Mouse (Mus musculus): Measurements from ENCODE around the gene Arhgap25.

- TF ChIP-seq CTCF (IDR thresholded peaks at IDR 0.05; ENCODE audit: extremely low read depth, insufficient read length, insufficient replicate concordance, low read depth, low read length) (no peak), POLR2A (IDR thresholded peaks at IDR 0.05; ENCODE audit: low read depth, low read length) (no peak)
These were observed 104.5 kb downstream of the Arhgap25 start, which contains the start of gene Bmp10 for GRCm38 (mm10) chr6:87428487-87429044.
